In genomic region chr2:30816383-30816782, GRCm38 (mm10) we compare ENCODE assay signal across 28 mouse cellular contexts. TPM values are rescaled to one million over a fixed set of nuclear protein-coding genes. Genes with fewer than 3 reads are reported as not detected.
"Had no signal": no experiment of that assay in that cellular context is flagged by ENCODE, and none has a peak within 500 bp of the region (broad histone marks: within the 10 kb centered on the region; RNA-seq: fewer than 3 reads in every experiment).

No protein-coding gene starts in this region.

- H3K9ac ChIP-seq: embryonic facial prominence, embryonic 12.5 days; embryonic facial prominence, embryonic 13.5 days; embryonic facial prominence, embryonic 15.5 days; forebrain, embryonic 12.5 days; forebrain, embryonic 13.5 days; forebrain, embryonic 15.5 days; forebrain, postnatal 0 days had no signal

- H3K27ac ChIP-seq: embryonic facial prominence, embryonic 10.5 days; embryonic facial prominence, embryonic 12.5 days; embryonic facial prominence, embryonic 13.5 days; embryonic facial prominence, embryonic 15.5 days; forebrain, embryonic 10.5 days; forebrain, embryonic 12.5 days; forebrain, embryonic 13.5 days; forebrain, embryonic 15.5 days; gastrocnemius, adult 2 months; heart, adult 2 months had no signal

- H3K27me3 ChIP-seq: embryonic facial prominence, embryonic 12.5 days; embryonic facial prominence, embryonic 13.5 days; embryonic facial prominence, embryonic 15.5 days; forebrain, embryonic 12.5 days; forebrain, embryonic 13.5 days; forebrain, embryonic 15.5 days had no signal

- H3K9me3 ChIP-seq: embryonic facial prominence, embryonic 13.5 days; embryonic facial prominence, embryonic 15.5 days; forebrain, embryonic 15.5 days had no signal

- H3K4me2 ChIP-seq: embryonic facial prominence, embryonic 12.5 days; embryonic facial prominence, embryonic 13.5 days; embryonic facial prominence, embryonic 15.5 days; forebrain, embryonic 12.5 days; forebrain, embryonic 13.5 days; forebrain, embryonic 15.5 days had no signal

- ATAC-seq: forebrain, embryonic 13.5 days; forebrain, embryonic 14.5 days; forebrain, embryonic 15.5 days; forebrain, embryonic 16.5 days; forebrain, postnatal 0 days had no signal

- H3K4me3 ChIP-seq: embryonic facial prominence, embryonic 10.5 days; embryonic facial prominence, embryonic 12.5 days; embryonic facial prominence, embryonic 13.5 days; embryonic facial prominence, embryonic 15.5 days; erythroblast, embryonic 14.5 days; forebrain, embryonic 10.5 days; forebrain, embryonic 12.5 days; forebrain, embryonic 13.5 days; forebrain, embryonic 15.5 days; gastrocnemius, adult 2 months; heart, adult 2 months had no signal

- DNase-seq: cerebellum, adult 9-11 months; cerebellum, postnatal 10 days; cerebellum, postnatal 14 days; cerebellum, postnatal 25 days; cerebellum, postnatal 36 days; embryo, embryonic 11 days; forebrain, postnatal 0 days; gastrocnemius, adult 2 months; gastrocnemius, postnatal 10 days; gastrocnemius, postnatal 14 days; gastrocnemius, postnatal 25 days; gastrocnemius, postnatal 36 days; heart, adult 11 months; heart, adult 18-20 months; heart, adult 2 months had no signal

- H3K4me1 ChIP-seq: embryonic facial prominence, embryonic 12.5 days; embryonic facial prominence, embryonic 15.5 days; forebrain, embryonic 10.5 days; forebrain, embryonic 12.5 days; forebrain, embryonic 13.5 days had no signal

RNA-seq across cellular contexts. Expression of gene 1700001O22Rik, which starts 12.9 kb away (rescaled TPM):
- total RNA-seq: common myeloid progenitor, adult 5-6 weeks; granulocyte monocyte progenitor cell, adult 5-6 weeks had no signal
- polyA plus RNA-seq: erythroblast, embryonic 14.5 days had no signal

RNA-seq across cellular contexts. Expression of gene Prrx2, which starts 18.4 kb away (rescaled TPM):
- total RNA-seq: common myeloid progenitor, adult 5-6 weeks; granulocyte monocyte progenitor cell, adult 5-6 weeks had no signal
- polyA plus RNA-seq: erythroblast, embryonic 14.5 days had no signal
